Mouse (Mus musculus): ENCODE measurements at regions not wholly inside any gene's neighbourhood (a gene's known extent, or its start where the extent isn't known, plus 50 kb on each side); places are given as distances from the start of the nearest gene placed in this dataset.

DNA sequence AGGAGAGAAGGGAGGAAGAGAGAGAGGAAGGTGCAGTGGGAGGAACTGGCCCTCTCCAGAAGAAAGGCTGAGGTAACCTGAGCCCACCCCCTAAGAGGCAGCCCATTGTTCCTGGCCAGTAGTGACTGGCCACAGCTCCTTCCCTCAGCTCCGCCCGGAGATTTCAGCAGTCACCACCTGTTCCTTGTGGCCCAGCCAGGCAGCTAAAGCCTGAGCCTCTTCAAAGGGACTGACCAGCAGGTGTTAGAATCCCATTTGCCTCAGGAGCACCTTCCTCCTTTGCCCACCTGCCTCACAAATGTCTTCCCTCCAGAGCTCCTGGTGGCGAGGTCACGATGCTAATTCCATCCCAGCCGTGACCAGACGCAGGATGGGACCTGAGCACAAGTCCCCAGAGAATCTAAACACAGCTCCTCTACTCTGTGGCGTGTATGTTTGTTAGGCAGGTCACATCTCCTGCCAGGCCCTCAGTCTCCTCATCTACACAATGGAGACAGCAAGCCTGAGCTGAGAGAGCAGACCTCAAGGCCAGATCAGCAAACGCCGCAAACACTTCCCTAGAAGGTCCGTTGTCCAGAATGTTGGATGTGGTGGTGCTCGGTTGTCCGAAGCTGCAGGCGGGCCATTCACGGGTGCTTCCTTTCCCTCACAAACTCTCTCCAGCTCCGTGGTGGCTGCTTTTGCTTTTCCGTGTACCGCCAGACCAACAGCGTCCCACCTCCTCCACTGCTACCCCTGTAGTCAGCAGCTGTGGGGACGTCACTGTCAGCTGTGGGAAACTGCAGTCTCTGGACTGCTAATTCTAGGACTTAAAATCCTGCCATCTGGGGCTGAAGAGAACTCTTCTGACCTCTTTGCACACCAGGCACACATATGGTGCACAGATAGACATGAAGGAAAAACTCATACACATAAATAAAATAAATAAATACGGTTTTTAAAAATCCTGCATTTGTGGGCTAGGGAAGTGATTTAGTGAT is 145.8 kb upstream of the Rad23b start:
- peak; percentile 28 for DNase-seq (ENCODE audit: low read depth, low spot score)

DNA sequence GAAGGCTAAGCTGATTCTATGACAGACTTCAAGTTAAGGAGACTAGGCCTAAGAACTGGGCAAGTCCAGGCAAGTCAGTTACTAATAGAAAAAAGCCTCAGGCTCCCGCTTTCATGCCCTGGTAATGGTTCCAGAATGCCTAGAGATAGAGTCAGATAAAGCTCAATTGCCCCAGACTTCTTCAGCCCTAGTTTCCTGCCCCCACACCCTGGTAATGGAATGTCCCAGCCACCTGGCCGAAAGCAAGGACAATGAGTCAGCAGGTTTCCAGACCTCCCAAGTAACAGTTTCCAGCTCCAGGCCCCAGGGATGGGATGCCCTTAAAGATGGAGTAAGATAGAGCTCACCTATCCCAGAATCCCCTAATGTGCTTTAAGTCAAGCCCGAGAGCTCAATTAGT is 143.6 kb upstream of the Rad23b start:
- peak; percentile 74 for DNase-seq (ENCODE audit: low read depth, low spot score)

DNA sequence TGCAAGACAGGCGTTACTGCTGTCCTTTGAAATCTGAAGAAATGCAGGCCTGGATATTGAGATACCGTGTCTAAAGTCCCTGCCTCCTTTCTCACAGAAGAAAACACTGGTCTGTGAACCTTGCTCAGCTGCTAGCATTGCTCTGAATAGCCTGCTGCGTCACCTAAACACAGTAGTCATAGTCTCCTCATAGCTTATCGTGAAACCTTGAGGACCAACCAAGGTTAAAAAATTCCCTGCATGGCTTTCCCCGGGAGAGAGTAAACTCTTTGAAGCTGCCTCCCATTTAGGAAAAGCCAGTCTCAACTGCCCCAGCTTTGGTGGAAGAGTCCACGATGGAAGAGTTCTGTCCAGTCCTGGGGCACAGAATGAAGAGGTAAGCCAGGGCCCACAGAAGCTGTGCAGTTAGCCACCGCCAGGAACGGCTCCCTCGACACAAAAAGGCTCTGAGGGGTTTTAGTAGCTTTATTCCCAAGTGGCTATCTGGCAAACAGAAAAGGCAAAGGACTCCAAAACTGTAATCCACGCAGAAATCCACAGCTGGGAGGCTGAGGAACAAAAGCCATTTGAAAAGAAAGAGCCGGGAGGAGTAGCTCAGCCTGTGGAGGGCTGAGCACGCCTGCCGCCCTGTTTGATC is 142.0 kb upstream of the Rad23b start:
- no peak for DNase-seq (ENCODE audit: low read depth, low spot score)

DNA sequence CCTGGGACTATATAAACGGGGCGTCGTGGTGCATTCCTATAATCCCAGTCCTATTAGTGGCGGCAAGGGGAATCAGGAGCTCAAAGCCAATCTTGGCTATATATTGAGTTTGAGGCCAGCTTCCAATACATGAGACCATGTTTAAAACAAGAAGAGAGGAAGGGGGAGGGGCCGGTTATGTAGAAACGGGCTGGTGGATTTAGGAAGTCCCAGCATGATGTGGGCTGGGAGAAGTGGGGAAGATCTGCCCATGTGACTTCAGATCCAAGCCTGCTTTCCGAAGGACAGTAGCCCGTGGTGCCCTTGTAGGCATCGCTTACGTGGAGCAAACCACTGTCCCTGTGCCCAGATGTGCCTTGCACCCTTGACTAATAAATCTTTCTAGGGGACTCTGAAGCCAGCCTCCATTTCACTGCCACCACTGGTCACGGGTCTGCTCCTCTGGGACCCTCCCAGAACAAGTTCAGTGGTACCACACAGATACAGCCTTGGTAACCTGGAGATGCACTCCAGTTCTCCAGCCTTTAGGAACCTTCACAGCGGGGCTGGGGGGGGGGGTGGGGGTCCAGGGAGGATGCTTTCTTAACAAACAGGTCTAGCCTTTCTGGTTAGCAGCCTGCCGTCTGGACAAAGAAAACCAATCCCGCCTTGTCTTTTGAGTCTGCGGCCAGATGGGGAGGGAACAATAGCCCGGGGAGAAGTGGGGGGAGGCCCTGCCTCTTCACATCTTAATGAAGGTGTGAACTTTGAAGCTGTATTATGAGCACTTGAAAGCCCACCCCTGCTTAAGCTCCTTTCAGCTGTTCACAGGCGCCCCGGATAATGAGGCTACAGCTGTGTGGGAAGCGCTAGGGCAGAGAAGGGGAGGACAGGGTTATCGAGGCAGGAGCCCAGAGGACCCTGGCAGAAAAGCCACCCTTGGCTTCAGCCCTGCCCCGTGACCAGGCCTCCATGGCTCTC is 141.2 kb upstream of the Rad23b start:
- DNase-seq (ENCODE audit: low read depth, low spot score): peak; percentile 46

DNA sequence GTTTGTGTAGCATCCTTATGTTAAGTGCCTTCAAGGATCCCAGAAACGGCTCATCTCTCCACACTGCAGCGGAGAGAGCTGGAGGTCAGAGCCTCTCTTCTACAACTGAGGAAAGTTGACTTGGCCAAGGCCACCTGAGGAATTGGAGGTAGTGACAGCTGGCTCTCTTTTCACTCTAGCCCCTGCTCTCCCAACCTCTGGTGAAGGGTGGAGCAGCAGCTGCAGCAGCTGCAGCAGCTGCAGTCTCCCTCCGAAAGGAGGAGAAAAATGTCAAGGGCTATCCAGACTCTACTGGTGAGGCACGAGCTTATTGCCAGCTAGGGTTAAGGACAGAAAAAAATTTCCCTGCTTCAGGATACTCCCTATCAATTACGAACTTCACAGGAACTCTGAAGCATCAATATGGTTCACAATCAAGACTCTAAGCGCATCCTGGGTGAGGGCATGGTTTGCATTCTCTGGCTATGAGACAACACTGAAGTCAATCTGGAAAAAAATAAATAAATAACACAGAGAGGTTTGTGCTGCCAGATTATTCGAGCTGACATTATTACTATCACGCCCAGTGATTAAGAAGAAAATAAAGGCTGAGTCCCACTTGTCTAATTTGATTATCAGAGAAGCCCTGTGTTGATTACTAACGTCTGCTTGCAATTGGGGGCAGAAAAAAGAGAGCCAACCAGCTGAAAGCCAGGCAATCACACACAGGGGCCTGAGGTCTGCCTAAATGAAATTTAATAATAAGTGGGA is 134.2 kb upstream of the Rad23b start:
- DNase-seq (ENCODE audit: low read depth, low spot score): no peak

DNA sequence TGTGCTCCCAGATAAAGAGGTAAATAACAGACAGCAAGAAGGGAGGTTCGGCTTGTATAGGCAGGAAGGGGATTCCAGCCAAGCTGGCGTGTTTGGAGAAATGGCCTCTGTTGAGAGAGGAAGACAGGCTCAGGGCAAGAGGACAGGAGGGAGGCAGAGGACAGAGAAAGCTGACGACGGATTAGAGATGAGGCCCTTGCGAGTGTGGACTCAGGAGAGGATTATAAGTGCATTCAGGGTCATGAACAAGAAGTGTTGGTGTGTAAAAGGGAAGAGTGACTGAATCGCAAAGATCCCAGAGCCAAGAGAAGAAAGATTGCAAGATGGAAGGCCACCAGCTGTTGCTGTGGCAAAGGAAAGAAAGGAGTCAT is 133.7 kb upstream of the Rad23b start:
- DNase-seq (ENCODE audit: low read depth, low spot score): no peak

DNA sequence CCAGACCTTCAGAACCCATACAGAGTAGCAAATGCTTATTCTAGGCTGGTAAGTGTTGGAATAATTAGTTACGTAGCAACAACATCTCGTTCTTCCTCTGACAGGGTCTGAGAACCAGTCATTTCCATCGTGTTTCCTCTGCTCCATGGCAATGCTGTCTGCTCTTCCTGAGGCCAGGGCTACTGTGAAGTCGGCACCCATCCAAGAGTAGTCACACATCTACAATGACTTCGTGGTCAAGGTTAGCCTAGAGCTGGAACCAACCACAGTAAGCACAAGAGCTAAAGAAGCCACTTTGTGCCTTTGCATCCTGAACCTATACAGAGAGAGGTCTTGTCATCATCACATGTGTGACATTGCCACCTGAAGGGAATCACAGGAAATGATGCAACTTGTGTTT is 124.1 kb upstream of the Rad23b start:
- no peak for DNase-seq (ENCODE audit: low read depth, low spot score)

DNA sequence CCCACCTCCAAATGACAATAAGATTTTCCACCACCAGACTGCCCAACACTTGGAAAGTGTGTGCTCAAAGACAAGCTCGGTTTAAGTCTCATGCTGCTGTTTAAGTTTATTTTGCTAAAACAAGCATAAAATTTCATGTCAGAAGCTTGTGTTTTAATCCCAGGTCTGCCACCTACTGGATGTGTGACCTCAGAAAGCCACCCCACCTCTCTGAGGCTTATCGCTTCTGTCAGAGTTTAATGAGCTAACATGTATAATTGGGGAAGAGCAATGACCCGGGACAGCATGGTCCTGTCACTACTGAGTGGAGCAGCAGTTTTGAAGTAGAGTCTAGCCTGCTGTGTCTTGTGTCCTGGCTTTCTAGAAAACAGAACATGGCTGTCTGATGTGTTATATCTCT is 122.4 kb upstream of the Rad23b start:
- no peak for DNase-seq (ENCODE audit: low read depth, low spot score)

DNA sequence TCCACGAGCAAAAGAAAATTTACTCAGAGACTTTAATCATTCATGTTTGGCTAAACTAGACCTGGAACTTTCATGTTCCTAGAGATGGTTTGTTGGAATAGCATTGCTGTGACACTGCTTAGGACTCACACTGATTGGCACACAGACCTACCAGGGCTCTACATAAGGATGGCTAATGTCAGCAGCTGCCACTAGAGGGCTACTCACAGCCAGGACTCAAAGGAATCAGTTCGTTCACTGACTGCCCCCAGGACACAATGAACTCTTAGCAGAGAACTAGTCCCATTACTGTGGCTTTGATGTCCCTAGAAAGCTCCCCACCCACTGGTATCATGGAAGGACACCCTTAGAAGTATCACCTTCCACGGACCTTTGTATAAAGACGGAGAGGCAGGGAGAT is 118.3 kb upstream of the Rad23b start:
- peak; percentile 79 for DNase-seq (ENCODE audit: low read depth, low spot score)

DNA sequence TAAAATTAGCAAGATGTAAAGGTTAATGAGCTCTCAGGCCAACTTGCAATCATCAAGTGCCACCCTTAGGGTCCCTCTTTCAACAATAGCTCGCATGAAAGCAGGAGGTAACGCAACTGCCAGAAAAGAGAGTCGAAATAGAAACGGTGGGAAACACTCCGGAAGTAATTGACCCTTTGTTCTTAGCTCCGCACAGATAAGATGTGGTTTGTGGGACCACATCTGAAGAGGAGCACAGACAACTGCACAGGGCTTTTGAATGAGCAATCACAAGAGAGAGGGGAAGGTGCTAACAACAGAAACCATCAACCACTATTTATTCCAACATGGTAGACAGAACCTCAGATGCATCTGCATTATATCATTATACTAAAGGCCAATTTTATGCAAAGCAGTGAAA is 112.0 kb upstream of the Rad23b start:
- no peak for DNase-seq (ENCODE audit: low read depth, low spot score)

DNA sequence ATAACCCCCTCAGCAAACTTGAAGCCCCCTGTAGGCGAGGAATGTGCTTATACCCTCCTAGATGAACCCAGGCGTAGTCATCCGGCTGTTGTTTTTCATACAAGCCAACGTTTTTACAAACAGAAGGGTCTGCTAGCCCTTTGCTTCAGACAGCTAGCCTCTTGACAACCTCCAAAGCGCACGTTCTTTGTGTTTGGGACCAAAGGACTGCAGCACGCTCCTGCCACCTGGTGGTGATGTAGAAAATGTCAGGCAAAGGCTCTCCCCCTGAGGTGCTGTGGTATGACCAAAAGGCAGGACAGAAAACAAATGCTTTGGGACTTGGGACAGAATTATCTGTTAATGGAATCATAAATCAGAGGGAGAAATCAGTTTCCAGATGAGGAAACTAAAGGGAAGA is 109.4 kb upstream of the Rad23b start:
- peak; percentile 80 for DNase-seq (ENCODE audit: low read depth, low spot score)

DNA sequence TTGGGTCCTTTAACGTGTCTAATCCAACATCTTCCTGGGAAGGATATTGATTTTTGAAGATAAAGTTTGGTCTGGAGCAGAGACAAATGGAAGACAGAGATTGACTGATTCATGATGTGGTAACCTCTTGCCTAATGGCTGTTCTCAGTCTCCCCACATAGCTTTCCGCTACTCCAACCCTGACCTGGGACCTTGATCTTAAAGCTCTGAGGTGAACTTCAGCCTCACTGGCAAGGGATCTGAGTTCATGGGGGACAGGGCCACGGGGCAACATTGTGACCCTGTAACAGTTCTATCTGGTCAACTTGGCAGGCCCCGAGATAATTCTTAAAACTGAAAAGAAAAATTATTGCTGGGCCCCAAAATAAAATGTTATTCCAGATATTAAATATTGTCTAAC is 107.5 kb upstream of the Rad23b start:
- no peak for DNase-seq (ENCODE audit: low read depth, low spot score)

DNA sequence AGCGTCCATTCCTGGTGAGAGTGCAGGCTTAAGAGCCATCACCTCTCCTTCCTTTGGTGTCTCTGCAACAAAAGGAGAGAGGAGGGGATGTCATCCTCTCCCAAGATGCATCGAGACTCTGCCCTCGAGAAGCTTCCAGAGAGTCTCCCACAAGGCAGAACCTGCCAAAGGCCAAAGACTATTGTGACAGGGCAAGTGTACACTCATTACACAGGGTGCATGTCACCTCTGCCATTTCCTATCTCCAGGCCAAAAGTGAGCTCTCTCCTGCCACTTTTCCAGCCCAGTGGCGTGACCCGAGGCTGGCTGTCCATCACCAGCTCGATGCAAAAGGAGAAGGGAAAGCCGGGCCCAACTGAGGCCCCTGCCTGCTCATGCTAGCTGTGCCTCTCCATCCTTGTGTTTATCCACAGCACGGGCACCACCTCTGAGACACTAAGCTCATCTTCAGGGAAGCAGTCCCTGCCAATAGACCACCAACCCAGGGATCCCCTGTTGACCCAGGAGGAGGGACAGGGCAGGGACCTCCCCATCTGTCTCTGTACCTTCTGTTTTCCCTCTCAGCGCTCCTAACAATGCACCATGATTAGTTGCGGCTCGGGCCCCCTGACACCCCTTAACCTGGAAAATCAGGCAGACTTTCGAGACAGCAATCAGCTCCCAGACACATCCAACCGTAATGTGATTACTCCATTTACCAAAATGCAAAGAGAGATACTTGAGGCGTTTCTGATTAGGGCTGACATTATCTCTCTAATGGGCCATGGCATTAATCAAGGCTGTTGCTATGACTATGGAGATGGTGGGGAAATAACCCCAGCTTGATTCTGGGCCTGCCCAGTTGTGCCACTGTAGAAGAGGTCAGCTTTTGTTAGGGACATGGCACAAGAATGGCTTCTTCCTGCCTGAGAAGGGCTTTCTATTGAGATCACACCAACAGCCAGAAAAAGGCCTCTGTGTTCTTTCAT is 106.5 kb upstream of the Rad23b start:
- DNase-seq (ENCODE audit: low read depth, low spot score): no peak

DNA sequence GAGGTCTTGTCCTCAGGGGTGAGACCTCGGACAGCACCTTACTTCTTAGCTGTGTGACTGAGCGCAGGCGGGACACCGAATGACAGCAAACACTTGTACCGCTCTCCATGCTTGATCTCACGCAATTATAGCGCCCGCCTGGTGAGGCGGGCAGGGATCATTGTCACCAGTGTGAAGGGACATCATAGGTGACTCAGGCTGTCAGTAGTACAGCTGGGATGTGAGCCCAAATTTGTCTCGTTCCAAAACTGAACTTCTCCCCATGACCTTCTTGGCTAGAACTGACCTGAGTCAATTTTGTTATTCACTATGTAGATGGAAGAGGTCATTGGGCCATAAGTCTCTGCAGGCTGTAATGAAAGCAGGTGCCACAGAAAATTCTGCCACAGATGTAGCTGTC is 104.1 kb upstream of the Rad23b start:
- no peak for DNase-seq (ENCODE audit: low read depth, low spot score)

DNA sequence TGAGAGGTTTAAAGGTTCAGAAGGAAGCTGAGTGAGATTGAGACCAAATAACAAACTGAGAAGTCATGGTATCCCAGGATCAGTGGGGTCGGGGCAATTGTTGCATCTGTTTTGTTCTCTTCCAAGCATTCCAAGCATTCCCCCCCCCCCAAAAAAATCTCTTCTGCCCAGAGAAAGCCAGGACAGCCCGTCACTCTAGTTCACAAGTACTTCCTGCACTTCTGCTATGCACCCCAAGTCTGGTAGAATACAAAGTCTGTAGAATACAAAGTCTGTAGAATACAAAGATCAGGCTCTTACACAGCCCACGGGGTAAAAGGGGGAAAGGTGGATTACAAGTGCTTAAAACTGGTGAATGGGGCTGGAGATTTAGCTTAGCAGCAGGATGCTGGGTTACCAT is 99.5 kb upstream of the Rad23b start:
- DNase-seq (ENCODE audit: low read depth, low spot score): no peak

DNA sequence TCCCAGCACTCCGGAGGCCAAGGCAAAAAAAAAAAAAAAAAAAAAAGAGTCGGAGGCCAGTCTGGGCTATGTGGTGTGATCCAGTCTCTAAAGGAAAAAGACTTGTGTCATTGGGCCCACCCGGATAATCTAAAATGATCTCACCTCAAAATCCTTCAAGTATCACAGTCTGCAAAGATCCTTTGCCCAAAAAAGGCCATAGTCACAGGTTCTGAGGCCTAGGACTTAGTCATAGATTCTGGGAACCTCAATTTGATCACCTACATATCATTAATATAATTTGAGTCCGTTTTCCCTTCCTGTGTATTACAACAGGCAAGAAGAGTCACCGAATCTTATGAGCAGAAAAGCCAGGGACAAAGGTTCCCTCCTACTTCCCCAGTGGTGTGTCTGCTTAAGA is 98.3 kb upstream of the Rad23b start:
- DNase-seq (ENCODE audit: low read depth, low spot score): no peak

DNA sequence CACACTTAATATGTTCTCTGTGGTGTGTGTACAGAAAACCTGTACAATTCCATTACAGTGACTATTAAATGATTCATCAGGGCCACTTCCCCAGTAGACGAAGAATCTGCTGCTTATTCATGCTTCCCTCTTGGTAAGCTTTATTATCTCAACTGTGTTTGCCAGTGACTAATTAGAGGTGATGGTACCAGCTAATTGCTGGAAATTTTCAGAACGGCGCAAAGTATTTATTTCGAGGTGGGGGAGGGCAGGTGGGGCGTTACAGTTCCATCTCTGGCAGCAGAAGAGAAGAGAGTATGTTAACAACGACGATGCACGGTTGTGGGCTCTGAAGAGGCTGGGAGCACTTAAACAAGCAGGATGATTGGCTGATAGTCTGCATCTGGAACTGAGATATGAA is 96.1 kb upstream of the Rad23b start:
- DNase-seq (ENCODE audit: low read depth, low spot score): no peak

DNA sequence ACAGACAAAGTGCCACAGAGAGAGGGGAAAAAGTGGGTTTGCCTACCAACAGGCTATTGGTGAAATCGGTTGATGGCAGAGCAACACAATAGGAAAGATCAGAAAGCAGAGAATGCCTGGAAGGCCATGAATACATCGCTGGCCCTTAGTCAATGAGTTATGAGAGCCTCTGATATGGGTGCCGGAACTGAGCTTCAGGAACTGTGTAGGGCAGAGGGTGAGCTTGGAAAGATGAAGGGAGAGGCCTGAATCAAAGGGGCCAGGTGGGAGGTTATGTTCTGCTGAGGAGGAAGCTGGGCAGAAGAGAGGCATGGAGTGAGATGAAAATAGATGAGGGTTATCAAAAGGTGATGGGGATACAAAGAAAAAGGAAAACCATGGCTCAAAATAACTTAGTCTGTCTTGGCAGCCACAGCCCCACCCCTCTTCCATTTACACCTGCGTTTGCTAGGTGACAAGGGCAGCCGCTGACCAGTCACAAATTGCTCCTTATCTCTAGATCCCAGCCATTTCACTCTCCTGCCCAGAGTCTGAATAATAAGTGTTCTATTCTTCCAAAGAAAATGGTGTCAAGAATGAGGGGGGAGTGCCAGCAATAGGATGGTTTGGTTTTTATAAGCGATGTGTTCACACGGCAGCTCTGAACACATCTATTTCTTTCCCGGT is 77.7 kb upstream of the Rad23b start:
- no peak for DNase-seq (ENCODE audit: low read depth, low spot score)

DNA sequence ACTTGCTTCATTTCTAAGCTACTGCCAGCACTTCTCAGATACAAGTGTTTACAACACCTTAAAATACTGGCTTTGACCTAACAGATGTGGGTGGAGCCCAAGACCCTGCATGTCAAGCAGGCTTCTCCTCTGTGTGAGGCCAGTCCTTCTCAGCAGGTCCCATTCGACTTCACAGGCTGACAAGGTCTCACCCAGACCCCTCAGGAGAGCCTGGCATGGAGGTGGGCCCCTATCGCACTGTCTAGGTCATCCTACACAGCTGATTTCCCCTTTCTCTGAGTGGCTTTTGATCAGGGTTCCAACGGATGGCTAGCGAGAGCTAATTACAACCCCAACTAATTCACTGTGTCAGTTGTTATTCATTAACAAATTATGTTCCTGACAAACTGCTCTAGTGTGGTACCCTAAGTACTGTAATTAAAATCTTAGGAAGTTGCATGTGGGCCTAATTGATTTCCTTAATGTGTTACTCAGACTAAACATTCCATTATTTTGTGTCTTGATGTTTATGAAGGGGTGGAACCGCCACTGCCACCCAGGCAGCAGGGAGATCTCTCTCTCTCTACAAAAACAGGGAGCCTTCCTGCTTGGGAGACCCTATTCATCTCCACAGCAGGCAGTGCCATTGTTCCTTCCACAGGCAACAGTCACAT is 73.4 kb upstream of the Rad23b start:
- peak; percentile 14 for DNase-seq (ENCODE audit: low read depth, low spot score)
